Mouse (Mus musculus) skeletal muscle tissue, adult 2 months (tissue): ENCODE results near the gene Ceacam9.
A peak's percentile ranks its signal among the peaks of the same experiment; 100 is the strongest.
"Not testable (repeated sequence)": the region's sequence is repeated elsewhere in the genome, so short reads cannot be mapped to it uniquely, and the experiment has no call there.

Experiments
- DNase-seq: peaks from one replicate; pipeline ENCODE4 v3.0.0-alpha.2; 2012; ENCODE audit warnings: low read depth, low spot score

Ceacam9 gene

GRCm38 (mm10) chr7:16721629-16722028, at the start of gene Ceacam9:
TSS of gene Ceacam9 (plus strand) at chr7:16721929.
- no peak for DNase-seq

GRCm38 (mm10) chr7:16673823-16674222, 47.9 kb upstream of the Ceacam9 start:
- no peak for DNase-seq

DNA sequence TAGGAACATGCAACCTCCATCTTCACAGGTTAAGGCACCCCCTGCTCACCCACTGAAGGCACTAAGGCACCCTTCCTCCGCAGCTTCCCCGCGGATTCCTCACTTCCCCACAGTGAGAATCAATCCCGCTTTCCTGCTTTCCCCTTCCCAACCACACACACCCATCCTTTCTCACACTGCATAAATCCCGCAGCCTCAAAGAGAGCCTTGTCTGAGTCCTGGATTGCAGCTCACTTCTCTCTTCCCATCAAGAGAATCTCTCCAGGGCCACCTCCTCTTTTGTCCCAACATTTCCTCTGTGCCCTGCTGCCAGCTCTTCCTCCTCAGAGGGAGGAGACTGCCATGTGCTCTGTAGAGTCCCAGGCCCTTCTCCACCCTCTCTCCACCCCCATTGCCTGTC, 47.0 kb upstream of the Ceacam9 start:
- not testable (repeated sequence) for DNase-seq

DNA sequence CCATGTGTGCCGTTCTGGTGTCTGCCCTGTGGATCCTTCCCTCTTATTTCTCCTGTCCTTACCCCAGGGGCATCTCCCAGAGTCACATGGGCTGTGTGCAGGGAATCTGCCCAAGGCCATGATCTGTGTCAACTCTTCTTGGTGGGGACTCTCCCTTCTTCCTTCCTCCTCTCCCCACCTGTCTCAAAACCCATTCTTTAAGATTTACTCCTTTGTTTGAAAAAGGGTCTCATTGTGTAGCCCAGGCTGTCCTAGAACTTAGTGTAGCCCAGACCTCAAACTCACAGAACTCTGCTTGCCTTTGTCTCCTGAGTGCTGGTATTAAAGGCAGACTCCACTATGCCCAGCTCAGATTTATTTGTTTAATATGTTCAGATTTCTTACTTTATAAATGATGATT, 46.1 kb upstream of the Ceacam9 start, which contains the start of gene Ceacam15:
Gene Ceacam15, minus strand, starts transcription at position 101 of the 400 bp plus-strand sequence.
- DNase-seq, result no peak

DNA sequence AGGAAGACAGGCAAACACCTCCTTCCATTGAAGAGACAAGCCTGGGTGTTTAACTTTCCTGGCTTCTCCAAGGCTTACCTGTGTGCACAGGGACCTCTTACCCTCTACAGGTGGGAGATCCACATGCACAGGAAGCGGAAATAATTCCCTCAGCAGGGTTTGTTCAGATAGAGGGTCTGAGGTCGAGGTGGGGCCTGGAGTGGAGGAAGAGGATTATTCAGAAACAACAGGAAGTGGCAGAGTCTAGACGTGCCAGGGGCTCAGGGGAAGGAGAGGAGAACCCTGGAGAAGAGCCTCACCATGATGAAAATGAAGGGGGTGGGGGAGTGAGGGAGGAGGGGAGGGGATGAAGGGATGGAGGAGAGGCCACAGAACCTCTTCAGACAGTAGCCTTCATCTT, 41.5 kb upstream of the Ceacam9 start:
- DNase-seq, result not testable (repeated sequence)

DNA sequence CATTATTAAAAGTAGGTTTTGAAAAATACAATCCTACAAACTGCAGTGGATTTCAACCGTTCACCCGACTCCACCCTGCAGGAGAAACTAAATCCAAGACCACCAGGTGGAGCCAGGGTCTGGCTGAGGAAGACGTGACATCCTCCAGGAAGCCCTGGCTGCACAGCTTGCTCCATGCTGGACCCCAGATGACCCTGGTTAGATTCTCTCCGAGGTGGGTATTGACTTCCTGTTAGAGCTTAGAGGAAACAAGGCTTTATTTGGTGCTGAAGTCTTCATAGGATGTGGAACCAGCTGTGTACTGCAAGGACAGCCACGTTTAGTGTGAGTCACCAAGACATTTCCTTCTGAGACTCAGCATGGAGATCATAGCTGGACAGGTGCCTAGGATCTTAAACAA, 32.5 kb upstream of the Ceacam9 start:
- DNase-seq, result no peak

GRCm38 (mm10) chr7:16695025-16695424, 26.7 kb upstream of the Ceacam9 start:
- DNase-seq, result peak; percentile 10

GRCm38 (mm10) chr7:16699042-16699441, 22.7 kb upstream of the Ceacam9 start:
- DNase-seq, result peak; percentile 4

GRCm38 (mm10) chr7:16700583-16700982, 21.1 kb upstream of the Ceacam9 start:
- peak; percentile 15 for DNase-seq

DNA sequence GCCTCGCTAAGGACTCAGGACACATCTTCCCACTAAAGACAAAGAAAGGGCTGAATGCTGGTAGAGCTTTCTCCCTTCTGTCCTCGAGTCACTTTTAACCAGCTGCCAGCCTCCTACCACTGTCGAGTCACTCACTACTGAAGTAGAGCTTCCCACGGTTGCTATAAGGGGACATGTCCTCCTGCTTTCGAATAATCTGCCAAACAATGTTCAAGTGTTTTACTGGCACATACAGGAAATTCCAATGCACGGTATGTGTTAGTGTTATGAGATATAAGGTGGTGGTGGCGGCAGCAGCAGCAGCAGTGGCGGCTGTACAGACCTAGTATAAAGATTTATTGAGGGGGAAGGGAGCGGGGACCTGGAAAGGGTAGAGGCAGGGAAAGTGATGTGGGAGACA, 15.3 kb upstream of the Ceacam9 start:
- no peak for DNase-seq

DNA sequence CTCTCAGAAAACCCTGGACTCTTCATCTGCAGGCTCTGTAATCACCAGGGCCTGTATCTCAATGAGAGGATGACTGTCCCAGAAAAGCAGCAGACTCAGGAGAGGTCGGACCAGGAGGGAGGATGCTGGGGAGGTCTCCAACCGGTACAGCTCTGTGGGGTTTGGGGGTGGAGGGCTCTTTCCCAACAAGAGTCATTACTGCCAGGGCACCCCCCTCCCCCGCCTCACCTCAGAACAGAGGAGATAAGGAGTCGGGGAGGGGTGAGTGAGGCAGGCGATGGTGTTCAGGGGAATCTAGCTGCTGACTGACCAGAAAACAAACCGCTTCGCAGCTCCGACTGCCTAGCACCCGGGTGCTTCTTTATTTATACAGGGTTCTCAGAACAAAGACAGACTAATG, 13.5 kb upstream of the Ceacam9 start:
- DNase-seq, result no peak

GRCm38 (mm10) chr7:16710604-16711003, 11.1 kb upstream of the Ceacam9 start:
- no peak for DNase-seq

DNA sequence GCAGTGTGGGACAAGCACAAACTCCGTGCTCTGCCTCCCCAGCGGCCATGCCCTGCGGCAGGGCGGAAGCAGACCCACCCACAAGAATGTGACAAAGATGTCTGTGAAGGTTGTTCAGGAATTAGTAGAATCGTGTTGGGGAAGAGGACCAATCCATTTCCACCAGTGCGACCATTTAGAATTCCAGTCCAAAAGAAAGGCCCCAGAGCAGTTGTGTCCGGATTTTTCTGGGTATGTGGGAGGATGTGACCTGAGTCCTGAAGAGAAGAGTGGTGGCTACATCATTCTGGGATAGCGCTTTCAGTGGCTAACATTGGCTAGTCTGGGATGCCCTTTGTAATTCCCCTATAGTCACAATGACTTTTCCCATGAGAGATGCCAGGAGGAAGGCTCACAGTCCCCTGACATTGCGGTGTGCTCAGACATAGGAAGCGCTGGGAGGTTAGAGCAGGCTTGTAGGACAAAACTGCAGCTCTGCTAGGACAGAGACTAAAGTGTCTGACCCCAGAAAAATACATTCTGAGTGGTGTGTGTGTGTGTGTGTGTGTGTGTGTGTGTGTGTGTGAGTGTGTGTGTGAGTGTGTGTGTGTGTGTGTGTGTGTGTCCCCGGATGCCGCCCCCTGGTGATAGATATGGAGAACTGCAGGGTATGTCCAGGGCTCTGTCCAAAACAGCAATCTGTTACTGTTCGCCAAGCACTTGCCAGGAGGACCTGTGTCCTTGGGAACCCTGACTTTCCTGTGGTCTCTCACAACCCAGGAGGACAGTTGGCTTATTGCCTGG, 8.9 kb upstream of the Ceacam9 start:
- DNase-seq, result no peak

DNA sequence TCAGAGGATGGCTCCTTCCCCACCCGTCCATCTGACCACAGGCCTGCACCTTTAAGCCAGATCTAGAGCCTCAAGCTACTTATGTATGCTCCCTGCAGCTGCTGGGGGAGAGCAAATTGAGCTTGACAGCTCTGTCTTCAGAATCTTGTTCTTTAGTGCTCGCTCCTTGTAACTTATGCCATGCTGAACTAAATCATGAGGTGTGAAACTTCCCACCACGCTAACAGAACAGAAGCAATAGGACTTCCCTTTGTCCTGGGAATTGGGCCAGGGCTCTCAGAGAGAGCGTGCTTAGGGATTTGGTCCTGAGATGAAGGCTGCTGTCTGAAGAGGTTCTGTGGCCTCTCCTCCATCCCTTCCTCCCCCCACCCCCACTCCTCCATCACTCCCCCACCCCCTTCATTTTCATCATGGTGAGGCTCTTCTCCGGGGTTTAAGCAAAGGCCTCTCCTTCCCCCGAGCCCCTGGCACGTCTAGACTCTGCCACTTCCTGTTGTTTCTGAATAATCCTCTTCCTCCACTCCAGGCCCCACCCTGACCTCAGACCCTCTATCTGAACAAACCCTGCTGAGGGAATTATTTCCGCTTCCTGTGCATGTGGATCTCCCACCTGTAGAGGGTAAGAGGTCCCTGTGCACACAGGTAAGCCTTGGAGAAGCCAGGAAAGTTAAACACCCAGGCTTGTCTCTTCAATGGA, 5.1 kb upstream of the Ceacam9 start:
- DNase-seq, result not testable (repeated sequence)

- not testable (repeated sequence) for DNase-seq
Measured at GRCm38 (mm10) chr7:16722490-16722889, 761 bp downstream of the Ceacam9 start.

DNA sequence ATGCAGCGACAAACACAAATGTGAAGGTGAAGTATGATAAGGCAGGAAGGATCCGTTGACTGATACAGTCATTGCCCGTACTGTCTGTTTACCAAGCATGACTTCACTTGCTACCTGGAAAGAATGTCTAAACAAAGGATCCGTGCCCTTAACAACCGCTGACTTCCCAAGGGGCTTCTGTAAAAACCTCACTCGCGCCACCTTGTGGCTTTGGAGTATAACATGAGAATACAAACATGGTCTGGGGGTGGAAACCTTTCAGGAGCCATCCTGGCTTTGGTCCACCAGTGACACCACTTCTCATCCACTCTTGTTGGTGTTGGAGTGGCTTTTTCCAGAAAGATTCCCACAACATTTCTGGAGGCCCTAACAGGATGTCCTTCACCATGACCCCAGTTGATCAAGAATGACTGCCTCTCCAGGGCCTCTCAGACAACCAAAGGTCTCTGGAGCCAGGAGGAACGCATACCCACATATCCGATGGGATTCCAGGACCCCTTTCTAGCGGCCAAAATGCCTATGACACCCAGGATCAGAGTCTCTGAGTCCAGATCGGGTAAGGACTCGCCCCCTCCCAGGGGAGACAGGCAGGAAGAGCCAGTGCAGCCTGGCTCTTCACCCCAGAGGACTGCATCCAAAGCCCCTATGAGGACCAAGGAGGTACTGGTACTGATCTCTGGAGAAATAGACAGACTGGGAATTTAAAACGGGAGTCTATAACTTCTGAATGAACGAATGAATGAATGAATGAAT, 7.0 kb downstream of the Ceacam9 start:
- DNase-seq, result peak; percentile 57

DNA sequence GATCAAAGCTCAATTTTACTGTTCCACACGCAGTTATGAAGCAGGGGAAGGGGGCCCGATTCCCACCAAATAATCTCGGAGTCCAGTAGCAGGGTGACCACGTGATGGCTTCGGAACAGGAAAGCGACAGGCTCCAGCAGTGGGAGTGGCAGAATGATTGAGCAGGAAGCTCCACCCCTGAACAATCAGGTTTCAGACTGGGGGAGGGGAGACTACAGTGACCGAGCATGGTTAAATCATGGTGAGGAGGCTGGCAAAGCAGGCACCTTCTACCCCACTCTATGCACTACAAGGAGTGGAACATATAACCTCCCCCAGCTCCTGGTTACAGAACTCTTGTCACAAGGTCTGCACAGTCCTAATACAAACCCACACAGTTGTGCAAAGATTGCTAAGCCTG, 7.8 kb downstream of the Ceacam9 start:
- DNase-seq, result not testable (repeated sequence)

DNA sequence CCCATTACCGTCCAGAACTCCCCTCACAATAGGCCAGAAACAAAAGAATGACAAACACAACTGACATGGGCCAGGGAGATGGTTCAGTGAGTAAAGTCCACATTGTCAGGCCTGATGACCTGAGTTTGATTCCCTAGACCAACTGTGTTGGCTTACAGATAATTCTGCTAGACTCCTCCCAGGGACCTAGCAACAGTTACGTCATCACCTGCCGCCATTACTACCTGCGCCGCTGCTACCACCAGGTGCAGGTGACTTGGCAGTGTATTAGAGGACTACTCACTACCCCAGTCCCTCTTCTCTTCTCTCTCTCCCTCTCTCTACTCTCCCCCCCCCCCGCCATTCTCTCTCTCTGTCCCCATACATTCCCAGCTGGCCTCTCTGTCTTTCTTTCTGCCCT, 9.1 kb downstream of the Ceacam9 start:
- no peak for DNase-seq

- DNase-seq, result no peak
Measured at GRCm38 (mm10) chr7:16731893-16732422, 10.2 kb downstream of the Ceacam9 start.

DNA sequence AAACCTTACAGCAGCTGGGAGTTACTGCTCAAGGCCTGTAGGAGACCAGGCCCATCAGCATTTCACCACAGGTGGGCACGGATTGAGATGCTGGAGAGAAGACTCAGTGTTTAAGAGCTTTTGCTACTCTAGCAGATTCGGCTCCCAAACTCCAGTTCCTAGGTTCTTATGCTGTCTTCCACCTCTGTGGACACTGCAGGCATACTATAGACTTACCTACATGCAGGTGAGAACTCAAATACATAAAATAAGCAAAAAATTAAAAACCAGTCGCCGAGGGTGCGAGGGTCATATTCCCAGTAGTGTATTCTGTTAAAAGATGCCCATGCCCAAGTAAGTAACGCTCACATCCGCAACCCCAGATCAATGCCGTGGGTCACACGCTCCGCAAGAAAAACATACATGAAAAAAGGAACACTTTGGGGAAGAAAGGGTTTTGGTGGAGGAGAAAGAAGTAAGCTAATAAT, 15.9 kb downstream of the Ceacam9 start:
- DNase-seq, result no peak

- DNase-seq, result peak; percentile 95
Measured at GRCm38 (mm10) chr7:16738073-16738696, 16.5 kb downstream of the Ceacam9 start, which contains the start of gene Ap2s1. TSS of gene Ap2s1 (plus strand) at chr7:16738410.
